Mouse (Mus musculus) gastrocnemius, postnatal 4 days (tissue): ENCODE measurements around the gene 1810010H24Rik. TPM values are rescaled to one million over a fixed set of nuclear protein-coding genes. Genes with fewer than 3 reads are reported as not detected.
"Not testable (repeated sequence)": the region's sequence is repeated elsewhere in the genome, so short reads cannot be mapped to it uniquely, and the experiment has no call there.

ENCODE experiments used
- DNase-seq, 2 experiments: peaks; one replicate each; pipeline ENCODE4 v3.0.0; 2021 to 2022; ENCODE audit warnings: low spot score in 2 of 2, mixed read lengths in 2 of 2
- long read RNA-seq, 2 experiments: library from polyadenylated mRNA; stranded (forward); transcript quantifications; one replicate each; pipeline ENCODE4 v2.0.0; 2021
- total RNA-seq, 2 experiments: library from RNA; stranded (reverse); gene quantifications; 2 replicates each; pipeline ENCODE4 v1.2.3; 2021

1810010H24Rik gene
- 1 to 10 TPM; 3.2 to 4.5 TPM for total RNA-seq
- long read RNA-seq, experiment 1, partial matches to known transcripts: 3 of 4 reads
- long read RNA-seq, experiment 1, other reads (novel, unspliced or antisense): 1 of 4 reads
- long read RNA-seq, experiment 2, partial matches to known transcripts: 9 of 9 reads
- long read RNA-seq, experiment 2, other reads (novel, unspliced or antisense): 0 of 9 reads

GRCm38 (mm10) chr11:107025411-107026321 is at the start of gene 1810010H24Rik:
Gene 1810010H24Rik (plus strand): TSS chr11:107025681.
- peak in 1 of 2 experiments; percentile 32 for DNase-seq

- peak; percentile 36 to 60 for DNase-seq
These were observed 49.3 kb upstream of the 1810010H24Rik start for GRCm38 (mm10) chr11:106976194-106976593.

- DNase-seq: peak; percentile 21 to 46
These were observed 45.0 kb upstream of the 1810010H24Rik start for GRCm38 (mm10) chr11:106980455-106980854.

DNA sequence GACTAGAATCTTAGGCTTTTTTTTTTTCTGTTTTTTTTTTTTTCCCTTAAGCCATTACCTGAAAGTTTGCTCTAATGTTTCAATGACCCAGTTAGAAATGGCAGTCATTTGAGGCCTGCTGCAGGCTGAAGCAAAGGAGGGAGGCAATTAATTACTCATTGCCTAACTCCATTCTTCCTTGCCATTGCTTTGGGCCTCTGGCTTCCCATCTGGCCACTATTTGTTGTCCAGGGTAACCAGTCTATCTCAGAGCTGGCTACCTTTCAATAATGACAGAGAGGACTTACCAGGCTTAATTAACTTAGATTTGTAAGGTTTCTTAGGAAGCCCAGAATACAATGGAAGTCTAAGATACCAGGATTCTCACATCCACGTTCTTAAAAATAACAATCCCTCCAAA is 43.7 kb upstream of the 1810010H24Rik start:
- no peak for DNase-seq

DNA sequence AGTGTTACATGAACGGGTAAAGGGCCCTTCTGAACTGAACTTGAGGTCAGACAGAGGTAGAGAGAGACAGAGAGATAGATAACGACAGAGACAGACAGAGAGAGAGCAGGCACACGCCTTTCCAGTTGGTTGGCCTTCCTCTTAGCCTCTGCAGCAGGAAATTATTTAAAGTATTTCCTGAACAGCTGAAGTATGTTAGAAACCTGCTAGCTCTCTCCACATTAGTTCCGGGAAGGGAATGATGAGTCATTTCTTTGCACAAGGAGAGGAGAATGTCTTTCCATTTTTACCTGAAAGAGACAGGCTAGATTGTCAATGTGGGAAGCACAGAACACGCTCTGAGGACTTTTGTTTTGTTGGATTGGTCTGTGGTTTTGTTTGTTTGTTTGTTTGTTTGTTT is 43.1 kb upstream of the 1810010H24Rik start:
- no peak for DNase-seq

- not testable (repeated sequence) for DNase-seq
These were observed 39.4 kb upstream of the 1810010H24Rik start for GRCm38 (mm10) chr11:106985979-106986604.

DNA sequence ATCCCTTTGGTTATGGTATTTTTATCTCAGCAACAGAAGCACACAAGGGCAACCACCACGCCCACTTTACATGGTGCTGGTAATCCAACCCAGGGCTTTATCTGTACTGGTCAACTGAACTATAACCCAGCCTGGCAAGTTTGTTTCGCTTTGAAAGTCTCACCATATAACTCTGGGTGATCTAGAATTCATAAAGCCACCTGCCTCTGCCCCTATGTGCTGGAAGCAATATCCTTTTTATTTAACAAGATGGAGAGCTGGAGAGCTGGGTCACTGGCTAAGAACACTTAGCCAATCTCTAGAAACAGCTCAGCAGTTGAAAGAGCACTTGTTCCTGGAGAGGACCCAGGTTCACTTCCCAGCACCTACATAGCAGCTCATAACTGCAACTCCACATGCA is 38.1 kb upstream of the 1810010H24Rik start:
- DNase-seq: no peak

GRCm38 (mm10) chr11:106994246-106995085 is 31.0 kb upstream of the 1810010H24Rik start:
- DNase-seq: no peak

- DNase-seq: not testable (repeated sequence)
These were observed 29.0 kb upstream of the 1810010H24Rik start for GRCm38 (mm10) chr11:106996492-106996891.

DNA sequence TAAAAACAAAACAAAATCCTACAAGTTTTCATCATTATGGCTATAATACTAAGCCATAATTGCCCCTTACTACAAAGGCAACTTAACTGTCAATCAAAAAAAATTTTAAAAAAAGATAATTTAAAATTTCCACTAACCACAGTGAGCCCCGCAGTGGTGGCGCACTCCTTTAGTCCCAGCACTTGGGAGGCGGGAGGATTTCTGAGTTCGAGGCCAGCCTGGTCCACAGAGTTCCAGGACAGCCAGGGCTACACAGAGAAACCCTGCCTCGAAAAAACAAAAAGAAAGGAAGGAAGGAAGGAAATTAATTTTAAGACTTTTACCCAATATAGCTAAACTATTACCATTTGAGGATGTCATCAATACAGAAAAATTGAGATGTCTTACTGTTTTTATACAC is 27.5 kb upstream of the 1810010H24Rik start:
- no peak for DNase-seq

- no peak for DNase-seq
These were observed 26.8 kb upstream of the 1810010H24Rik start for GRCm38 (mm10) chr11:106998651-106999150.

DNA sequence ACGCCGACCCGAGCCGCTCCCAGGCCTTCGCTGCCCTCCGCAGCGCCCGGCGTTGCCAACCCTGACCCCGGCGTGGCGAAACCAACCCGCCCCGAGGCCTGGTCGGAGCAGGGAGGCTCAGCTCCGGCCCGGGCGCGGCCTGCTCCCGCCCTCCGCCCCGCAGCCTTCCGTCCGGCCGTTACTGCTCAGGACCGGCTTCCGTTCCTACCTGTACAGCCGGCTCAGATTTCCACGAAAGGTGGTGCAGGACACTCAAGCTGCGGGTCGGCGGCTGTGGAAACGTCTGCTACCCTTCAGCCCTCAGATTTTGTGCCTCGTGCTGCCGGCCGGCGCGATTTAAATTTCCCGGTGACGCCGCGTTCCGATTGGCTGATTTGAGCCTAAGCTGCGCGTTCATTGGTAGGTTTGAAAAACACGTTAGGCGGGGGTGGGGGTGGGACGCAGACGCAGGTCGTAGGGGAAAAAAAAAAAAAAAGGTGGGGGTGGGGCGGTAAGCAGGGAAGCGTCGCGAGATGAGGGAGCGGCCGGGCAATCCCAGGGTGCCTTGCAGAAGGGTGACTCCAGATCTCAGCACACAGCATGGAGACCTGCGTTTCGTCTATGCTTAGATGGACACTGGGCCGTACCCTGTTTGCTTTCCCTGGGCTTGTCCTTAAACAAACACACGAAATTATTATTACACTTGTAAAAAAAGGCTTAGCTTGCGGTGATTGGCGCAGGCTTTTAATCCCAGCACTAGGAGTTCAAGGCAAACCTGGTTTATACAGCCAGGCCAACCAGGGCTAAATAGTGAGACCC is 26.1 kb upstream of the 1810010H24Rik start, which contains the start of gene Kpna2:
TSS of gene Kpna2 (minus strand) at position 391 of the 798 bp plus-strand sequence.
- DNase-seq: peak; percentile 80 to 88

GRCm38 (mm10) chr11:106999949-107000513 is 25.4 kb upstream of the 1810010H24Rik start:
- DNase-seq: no peak

GRCm38 (mm10) chr11:107001760-107002675 is 23.5 kb upstream of the 1810010H24Rik start:
- DNase-seq: no peak

- DNase-seq: no peak
These were observed 19.9 kb upstream of the 1810010H24Rik start for GRCm38 (mm10) chr11:107005538-107005937.

DNA sequence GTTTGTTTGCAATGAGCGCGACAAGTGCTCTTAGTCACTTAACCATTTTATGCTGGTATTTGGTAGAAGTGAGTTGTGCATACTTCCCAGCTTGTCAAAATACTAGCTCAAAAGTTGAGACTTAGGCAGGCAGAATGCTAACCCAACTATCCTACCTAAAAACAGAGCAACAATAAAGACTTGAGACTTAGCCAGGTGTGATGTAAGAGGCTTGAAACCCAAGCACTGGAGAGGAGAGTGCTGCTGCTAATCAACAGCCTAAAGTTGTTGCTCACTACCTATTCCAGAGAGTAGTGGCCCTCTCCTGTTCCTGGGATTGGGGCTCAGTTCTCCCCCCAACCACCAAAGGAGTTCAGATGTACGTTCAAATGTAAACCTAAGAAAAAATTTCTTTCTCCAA is 15.0 kb upstream of the 1810010H24Rik start:
- DNase-seq: no peak

GRCm38 (mm10) chr11:107011171-107011570 is 14.3 kb upstream of the 1810010H24Rik start:
- no peak for DNase-seq

DNA sequence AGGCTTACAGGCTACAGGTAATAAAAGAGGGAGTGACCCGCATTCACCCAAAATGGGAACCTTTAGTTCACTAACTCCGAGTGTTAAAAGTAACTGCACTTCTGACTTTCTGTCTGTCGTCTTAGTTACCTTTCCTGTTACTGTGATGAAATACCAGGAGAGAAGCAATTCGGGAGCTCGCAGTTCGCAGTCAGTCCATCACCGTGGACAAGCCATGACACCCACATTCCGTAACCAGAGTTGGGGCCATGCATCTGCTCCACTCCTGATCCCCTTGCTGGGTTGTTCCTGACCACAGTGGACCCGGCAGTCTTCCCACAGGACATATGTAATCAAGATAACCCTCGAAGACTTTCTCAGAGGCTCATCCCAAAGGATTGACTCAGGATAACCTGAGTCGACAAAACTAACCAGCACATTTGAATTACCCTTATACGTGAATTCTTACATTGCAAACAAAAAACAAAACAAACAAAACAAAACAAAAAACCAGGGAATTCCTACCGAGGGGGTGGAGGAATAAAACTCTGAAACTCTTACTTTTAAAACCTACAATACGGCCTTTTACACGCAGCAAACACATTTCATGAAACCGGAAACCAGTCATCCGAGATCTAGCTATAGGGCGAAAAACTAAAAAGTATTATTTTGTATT is 13.7 kb upstream of the 1810010H24Rik start:
- DNase-seq: no peak
